Mouse (Mus musculus): ENCODE data around the gene Galntl6.

DNA sequence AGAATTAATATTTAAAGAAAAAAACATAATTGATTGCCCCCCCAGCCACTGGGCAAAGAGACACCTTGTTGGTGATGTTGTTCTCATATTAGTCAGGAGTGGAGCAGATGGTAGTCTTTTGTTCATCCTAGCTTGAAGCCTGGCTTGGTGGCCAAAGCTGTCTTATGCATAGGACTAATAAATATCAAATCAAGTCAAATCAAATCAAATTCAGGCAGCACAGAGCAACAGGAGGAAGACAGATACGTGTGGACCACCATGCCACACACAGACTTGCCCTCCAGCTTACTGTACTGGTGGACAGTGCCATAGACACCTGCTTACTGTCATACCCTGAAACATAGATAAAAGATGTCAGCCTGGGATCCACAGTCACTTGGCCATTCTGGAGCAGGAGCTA, 110.6 kb downstream of the Galntl6 start:
- TF ChIP-seq MYOD1 (IDR thresholded peaks at IDR 0.05; ENCODE audit: control insufficient read depth in 1 of 3, insufficient read length in 2 of 3, low read depth in 2 of 3) (no peak), POLR2A (IDR thresholded peaks at IDR 0.05; ENCODE audit: insufficient read length, low read depth) (no peak), REST (IDR thresholded peaks at IDR 0.05; ENCODE audit: insufficient read depth, insufficient read length) (no peak), MYOG (IDR thresholded peaks at IDR 0.05; ENCODE audit: control insufficient read depth in 1 of 3, insufficient read depth in 1 of 3, insufficient read length in 2 of 3, low read depth in 2 of 3) (no peak), MAX (IDR thresholded peaks at IDR 0.05; ENCODE audit: low read depth) (no peak), USF1 (IDR thresholded peaks at IDR 0.05; ENCODE audit: low read depth) (no peak)

Measured in myocyte (in vitro differentiated cells).